Mouse (Mus musculus) right cerebral cortex, adult 2 months (tissue): ENCODE measurements at regions not wholly inside any gene's neighbourhood (a gene's known extent, or its start where the extent isn't known, plus 50 kb on each side); places are given as distances from the start of the nearest gene placed in this dataset.
A peak's percentile ranks its signal among the peaks of the same experiment; 100 is the strongest.

ENCODE experiments used
- DNase-seq, 2 experiments: peaks; one replicate each; pipeline ENCODE4 v3.0.0; 2021 to 2022; ENCODE audit warnings: low spot score in 2 of 2

DNA sequence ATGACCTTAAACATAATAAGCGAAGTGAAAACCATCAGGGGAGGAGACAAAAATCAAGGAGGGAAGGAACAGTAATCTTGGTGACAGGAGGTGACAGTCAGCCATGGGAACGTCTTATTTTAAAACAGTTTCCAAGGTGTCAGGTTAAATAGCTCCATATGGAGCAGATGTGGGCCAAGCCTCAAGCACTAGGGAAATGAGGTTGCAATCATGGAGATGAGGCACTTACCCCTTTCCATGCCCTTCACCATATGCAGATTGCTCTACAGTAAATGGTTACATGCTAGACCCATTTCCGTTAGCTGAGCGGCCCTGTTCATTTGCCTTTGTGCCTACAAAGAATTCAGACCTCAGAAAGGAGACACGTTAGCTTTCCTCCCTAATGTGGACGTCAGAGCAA is 204.8 kb upstream of the Gm6793 start:
- no peak for DNase-seq

DNA sequence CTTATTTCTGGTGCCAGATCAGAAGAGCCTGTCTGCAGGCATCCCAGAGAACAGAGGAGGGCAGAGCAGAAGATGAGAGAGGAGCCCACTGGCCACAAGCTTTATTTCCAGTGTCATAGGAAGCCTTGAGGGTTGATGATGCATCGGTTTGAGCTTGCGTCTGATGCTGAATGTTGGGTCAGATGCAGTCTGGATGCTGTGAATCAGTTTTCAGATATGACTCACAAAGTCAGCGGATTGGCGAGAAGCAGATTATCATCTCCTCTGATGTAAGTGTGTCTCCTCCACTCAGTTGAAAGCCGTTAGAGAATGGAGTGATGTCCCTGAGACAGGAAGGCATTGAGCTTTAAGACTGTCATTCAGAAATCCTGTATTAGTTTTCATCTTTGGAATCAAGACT is 197.3 kb upstream of the Gm6793 start:
- peak; percentile 13 to 16 for DNase-seq

DNA sequence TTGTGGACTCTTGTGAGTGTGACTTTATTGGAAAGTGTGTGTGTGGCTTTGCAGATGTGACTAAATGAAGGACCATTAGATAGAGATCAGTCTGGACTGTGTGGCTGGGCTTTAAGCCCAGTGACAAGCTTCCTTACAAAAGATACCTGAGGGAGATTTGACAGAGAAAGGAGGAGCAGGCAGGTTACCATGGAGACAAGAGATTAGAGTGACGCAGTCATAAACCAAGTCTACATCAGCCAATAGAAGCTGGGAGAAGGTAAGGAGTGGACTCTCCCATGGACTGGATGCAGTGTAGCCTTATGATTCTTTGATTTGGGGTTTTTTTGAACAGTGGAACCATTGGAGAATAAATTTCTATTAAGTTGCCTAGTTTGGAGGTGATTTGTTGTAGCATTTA is 181.6 kb upstream of the Gm6793 start:
- DNase-seq, result no peak

DNA sequence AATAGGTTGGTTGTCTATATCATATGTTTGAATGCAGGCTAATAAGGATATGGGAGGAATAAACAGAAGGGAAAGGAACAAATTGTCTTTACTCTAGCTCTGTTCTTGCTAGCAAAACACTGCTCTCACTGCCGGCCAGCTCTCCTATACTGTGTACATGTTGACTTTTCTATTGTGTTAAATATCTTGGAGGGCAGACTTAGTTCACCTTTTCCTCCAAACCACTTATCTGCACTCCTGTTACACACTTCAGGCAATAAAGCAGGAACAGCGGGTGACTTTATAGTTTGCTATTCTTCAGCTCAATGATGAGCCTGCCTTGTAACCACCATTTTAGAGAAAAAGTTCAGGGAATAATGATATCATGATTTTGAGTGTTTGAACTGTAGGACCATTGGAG is 181.0 kb upstream of the Gm6793 start:
- no peak for DNase-seq

DNA sequence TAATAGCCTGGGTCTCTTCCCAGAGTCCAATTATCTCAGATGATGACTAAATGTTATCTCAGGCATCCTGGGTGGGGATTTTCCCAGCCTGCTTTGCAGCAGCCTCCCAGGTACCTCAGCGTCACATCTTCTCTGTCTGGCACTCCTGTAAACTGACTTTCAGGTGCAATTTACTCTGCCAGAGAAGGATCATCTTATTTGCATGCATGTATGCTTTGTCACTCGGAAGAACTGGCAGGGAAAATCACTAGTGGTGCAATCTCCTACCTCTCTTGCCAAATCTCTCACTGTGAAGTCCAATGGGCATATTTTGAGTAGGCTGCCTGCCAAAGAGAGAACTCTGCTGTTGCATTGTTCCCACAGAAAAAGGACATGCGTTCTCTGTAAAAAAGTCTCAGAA is 177.0 kb upstream of the Gm6793 start:
- peak; percentile 43 to 44 for DNase-seq

DNA sequence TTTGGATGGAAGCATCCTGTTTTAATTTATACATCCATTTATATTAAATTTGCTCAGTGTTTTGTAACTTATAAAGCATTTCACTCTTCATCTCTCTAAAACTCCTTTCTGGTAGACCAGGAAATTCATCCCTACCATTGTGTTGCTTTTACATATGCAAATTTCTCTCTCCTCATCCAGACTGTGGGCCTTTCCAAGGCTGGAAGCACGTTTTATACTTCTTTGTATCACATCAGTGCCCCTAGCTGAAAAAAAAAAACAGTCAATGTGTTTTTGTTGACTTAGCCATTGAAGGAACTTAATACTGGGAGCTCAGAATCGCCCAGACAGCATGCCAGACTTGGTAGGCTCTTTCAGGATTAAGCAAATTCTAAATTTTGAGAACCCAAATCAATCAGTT is 174.9 kb upstream of the Gm6793 start:
- DNase-seq, result no peak

DNA sequence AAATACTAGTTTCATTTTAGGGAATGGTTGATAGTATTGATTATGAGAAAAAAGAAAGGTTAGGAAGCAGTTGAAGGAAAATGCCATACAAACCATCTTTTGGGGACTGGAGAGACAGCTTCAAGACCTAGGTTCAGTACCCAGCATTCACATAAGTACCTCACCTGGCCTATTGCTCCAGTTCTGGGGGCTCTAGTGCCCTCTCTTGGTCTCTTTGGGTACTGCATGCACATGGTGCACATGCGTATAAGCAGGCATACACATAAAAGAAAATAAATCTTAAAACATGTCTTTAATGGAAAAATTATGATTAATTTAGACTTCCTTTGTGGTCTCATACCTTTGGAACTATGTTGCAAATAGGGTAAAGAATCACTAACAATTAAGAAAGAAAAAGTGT is 155.3 kb upstream of the Gm6793 start:
- no peak for DNase-seq

DNA sequence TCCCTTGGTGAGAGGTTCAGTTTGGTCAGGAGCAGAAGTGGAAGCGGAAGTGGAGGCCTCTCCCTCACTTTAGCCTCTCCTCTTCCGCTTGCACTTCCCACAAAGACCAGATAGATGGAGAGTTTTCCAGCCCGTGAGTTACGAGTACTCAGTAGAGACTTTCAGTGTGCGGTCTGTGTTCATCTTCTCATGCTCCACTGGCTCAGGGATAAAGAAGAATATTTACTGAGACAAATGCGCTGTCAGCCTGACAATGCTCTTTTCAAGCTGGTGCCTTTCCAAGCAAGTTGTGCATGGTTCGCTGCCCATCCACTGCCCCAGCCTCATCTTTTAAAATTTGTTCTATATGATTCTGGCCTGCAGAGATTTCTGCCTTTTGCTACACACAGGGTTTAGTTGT is 141.8 kb upstream of the Gm6793 start:
- no peak for DNase-seq

DNA sequence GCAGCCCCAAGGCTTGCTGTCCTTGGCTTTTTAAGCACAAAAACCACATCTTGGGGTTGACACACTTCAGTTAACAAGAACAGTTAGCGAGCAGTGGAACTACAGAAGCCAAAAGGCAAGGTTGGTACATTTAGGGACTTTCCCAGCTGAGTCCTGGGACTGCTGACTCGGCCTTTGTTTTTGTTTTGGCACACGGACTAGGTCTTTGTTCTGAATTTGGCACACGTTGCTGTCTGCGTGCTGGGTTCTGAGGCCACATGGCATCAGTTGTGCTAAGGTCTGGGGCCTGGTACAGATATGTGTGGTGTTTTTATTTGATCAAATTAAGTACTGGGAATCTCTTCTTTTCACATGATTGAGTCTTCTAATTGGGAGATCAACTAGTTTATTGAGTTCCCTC is 124.1 kb upstream of the Gm6793 start:
- DNase-seq, result no peak

DNA sequence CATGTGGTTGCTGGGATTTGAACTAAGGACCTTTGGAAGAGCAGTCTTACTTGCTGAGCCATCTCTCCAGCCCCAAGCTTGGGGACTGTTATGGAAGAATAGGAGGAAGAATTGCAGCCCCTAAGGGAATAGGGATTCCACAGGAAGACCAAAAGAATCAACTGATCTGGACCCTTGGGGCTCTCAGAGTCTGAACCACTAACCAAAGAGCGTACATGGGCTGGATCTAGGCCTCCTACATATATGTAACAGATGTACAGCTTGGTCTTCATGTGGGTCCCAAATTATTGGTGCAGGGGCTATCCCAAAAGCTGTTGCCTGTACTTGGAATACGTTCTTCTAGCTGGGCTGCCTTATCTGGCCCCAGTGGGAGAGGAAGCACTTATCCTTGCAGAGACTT is 115.4 kb upstream of the Gm6793 start:
- DNase-seq, result no peak

DNA sequence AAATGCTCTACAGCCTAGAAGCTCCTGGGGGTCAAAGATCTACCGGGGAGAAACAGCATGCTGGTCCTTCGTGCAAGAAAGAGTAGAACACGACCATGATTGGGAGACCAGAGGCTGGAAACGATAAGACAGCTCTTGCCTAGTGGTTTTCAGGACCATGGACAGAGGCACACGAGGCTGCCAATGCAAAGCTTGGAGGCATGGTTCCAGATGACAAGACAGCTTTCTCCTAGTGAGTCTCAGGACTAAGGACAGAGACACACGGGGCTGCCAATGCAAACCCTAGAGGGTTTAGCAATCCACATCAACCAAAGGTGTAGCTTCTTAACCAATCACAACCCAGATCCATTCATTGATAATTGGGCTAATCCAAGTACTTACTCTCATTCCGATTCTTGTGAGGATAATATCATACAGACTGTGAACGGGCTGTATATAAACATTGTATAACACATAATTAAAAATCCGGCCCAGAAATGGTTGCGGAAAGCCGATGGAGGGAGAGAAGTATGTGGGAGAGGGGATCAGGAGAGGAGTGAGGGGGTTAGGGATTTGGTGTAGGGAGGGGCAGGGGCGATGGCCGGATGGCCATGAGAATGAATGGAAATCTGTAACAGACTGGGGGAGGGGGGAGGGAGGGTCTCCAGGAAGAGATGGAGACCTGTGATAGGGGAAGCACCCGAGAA is 114.1 kb upstream of the Gm6793 start:
- no peak for DNase-seq

DNA sequence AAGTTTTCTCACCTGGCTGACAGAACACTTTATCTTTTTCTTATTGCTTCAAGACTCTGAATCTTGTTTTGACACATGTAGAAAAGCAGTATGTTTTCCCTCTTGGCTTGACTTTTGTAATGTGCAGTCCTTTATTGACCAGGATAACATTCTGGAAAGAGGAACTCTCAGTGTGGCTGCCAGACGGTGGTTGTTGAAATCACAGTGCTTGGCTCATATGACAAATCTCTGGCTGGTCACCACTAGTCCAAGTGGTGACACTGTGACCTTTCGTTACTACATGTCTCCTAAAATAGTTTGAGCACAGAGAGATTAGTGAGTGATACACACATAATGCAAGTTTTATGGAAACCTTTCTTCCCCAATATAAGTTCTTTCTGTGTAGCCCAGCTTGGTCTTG is 97.1 kb upstream of the Gm6793 start:
- DNase-seq, result no peak

DNA sequence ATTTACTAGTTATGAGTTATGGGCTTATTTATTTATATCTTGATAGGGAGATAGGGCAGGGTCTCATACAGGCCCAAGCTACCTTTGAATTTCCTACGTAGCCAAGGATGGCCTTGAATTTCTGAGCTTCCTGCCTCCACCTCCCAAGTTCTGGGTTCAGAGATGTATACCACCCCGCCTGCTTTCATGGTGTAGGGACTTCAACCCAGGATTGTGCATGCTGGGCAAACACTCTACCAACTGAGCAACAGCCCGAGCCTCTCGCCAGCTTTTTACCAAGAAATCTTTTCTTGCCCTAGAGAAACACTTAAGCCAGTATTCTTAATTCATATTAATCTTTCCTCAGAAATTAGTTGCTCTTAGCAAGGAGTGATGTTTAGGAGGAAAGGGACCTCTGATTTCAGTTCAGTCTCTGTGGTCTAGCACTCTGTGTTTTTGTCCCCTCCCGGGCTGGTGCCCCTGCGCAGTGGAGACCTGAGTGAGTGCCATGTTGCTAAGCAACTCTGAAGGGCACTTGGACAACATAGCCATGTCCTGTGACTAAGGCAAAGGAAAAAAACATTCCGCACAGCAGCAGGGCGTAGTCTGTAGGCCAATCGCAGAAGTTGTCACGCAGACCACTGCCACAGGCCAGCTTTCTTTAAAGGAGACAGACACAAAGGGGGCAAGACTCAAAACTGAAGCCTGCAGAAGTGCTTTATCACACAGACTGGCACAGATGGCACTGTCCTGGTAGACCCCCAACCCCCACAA is 83.2 kb upstream of the Gm6793 start:
- peak; percentile 30 to 48 for DNase-seq

DNA sequence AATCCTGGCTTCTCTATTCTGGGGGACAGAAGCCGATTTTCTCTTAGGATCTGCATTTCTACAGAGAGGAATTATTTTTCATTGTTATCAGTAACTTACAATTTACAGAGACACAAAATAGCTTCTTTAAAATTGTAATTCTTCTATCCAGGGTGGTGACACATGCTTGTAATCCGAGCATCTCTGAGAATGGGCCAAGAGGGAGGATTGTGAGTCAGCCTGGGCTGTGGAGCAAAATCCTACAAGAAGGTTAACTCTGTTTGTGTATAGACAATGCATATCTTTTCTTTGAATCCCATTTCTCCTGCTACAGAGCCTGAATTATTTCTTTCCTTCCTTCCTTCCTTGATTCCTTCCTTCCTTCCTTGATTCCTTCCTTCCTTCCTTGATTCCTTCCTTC is 80.0 kb upstream of the Gm6793 start:
- DNase-seq, result no peak

DNA sequence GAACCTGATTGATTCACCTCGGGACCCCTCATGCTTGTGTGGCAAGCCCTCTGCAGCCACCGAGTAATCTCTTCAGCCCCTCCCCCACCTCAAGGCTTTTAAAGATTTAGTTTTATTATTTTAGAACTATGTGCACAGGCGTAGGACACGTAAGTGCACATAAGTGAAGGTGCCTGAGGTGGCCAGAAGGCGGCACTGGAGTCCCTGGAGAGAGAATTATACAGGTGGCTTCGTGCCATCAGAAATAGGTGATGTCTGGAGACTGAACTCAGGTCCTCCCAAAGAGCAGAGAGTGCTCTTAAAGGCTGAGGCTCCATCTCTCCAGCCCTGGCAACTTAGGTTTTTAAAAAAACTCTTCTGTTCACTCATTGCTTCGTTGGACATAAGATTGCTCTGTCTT is 78.7 kb upstream of the Gm6793 start:
- no peak for DNase-seq

DNA sequence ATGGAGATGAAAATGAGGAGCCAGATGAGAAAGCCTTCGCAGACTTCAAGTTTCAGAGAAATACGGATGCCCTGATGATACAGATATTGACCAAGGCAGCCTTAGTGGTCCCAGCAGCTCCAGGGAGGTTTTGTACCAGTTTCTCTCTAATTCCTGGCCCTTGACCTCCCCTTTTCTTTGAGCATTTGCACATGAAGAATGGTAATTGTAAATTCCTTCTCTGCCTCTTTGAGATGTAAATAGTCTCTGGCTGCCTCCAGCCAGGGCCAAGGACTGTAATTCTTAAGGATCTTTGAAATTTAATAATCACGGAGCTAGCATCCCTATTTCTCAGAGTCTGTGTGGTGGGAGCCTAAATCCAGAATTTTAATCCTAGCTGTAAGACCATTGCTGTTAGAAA is 78.0 kb upstream of the Gm6793 start:
- no peak for DNase-seq

DNA sequence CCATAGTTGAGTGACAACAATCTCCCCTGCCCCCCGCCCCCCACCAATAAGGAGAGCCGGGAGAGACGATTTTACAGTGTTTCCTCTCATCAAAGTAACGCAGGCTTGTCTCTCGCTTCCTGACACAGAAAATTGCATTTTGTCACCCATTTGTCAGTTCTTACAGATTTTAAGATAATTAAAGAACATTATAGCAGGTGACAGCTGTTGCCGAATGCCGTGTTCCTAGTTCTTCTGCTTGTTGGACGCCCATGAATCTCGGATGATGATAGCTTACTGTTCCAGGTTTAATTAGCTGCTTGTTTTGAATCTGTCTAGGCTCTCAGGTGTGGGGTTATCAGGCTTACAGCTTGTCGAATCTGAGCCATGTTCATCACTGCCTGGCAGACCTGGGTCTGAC is 63.8 kb upstream of the Gm6793 start:
- DNase-seq, result no peak

DNA sequence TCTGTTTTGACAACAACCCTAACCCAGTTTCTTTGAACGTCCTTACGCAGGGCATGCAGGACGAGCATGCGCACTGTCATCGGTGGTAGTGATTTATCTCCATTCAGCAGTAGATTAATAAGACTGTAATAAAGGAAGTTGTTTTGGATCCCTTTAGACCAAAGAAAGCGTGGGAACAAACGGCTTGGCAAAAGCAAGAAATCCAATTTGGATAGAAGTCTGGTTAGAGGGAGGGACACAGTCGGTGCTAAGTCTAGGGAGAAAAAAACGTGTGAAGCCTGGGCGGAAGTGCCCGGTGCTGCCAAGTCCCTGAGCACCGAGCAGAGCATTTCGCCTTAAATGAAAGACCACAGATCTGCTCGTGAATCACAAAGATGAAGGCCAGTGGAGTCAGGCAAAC is 57.4 kb upstream of the Gm6793 start:
- DNase-seq, result peak; percentile 31 to 38

DNA sequence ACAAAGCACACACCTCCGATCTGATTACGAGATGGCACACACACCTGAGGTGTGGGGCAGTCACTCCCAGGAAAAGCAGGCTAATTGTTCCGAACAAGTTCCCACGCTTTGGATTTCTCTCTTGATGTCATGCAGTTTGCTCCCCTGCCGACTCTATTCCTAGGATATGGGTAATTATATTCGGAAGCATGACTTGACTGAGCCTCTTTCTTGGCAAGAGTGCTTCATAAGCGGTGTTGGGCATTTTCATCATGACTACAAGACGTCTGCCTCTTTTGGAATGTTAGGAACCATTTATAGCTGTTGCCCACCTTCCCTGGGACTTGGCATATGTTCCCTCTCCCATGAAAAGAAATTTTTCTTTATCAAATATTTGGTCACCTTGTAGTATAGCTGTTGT is 55.4 kb upstream of the Gm6793 start:
- peak; percentile 25 to 31 for DNase-seq
